Mouse (Mus musculus) liver, embryonic 14.5 days (tissue): ENCODE data around the gene Agfg2.

Experiments
- CTCF ChIP-seq: IDR thresholded peaks from 2 replicates; pipeline ENCODE4 v1.5.1; 2016; ENCODE audit warnings: antibody characterized with exemption, low read depth, control low read depth
- EP300 ChIP-seq: IDR thresholded peaks from 2 replicates; pipeline ENCODE4 v1.6.1; 2016; ENCODE audit warnings: antibody characterized with exemption, low read depth

GRCm38 (mm10) chr5:137671443-137672240 lies 12.9 kb downstream of the Agfg2 start:
- no peak for TF ChIP-seq CTCF
- no peak for TF ChIP-seq EP300
